Mouse (Mus musculus) limb, embryonic 12.5 days (tissue): ENCODE measurements around the gene Olfr890. TPM values are rescaled to one million over a fixed set of nuclear protein-coding genes. Genes with fewer than 3 reads are reported as not detected.
"Not testable (repeated sequence)": the region's sequence is repeated elsewhere in the genome, so short reads cannot be mapped to it uniquely, and the experiment has no call there.

Experiments used
- ATAC-seq: fragments of 200-750 bp; cut with Nextera tagmentation; 2 replicates; pipeline ENCODE4 v1.8.0; 2017; ENCODE audit warnings: low read depth, moderate TSS enrichment; ENCODE audit not compliant: insufficient number of reproducible peaks, insufficient read depth, low FRiP score, low TSS enrichment
- H3K27ac ChIP-seq: fragments of 300-500 bp; sonication (generic); 2 replicates; pipeline ENCODE4 v1.5.1; 2016; ENCODE audit warnings: mild to moderate bottlenecking, moderate library complexity
- H3K27me3 ChIP-seq: fragments of 300-500 bp; sonication (generic); 2 replicates; pipeline ENCODE4 v1.6.1; 2016; ENCODE audit warnings: mild to moderate bottlenecking, moderate library complexity
- H3K36me3 ChIP-seq: fragments of 300-500 bp; sonication (generic); 2 replicates; pipeline ENCODE4 v1.6.1; 2016; ENCODE audit warnings: mild to moderate bottlenecking, moderate library complexity
- H3K4me1 ChIP-seq: fragments of 300-500 bp; sonication (generic); replicated peaks from 2 replicates; pipeline ENCODE4 v1.6.1; 2016
- H3K4me2 ChIP-seq: fragments of 300-500 bp; sonication (generic); 2 replicates; pipeline ENCODE4 v1.6.1; 2016; ENCODE audit warnings: mild to moderate bottlenecking, moderate library complexity
- H3K4me3 ChIP-seq: fragments of 300-500 bp; sonication (generic); replicated peaks from 2 replicates; pipeline ENCODE4 v1.5.1; 2016; ENCODE audit warnings: mild to moderate bottlenecking
- H3K9ac ChIP-seq: fragments of 300-500 bp; sonication (generic); replicated peaks from 2 replicates; pipeline ENCODE4 v1.6.1; 2016; ENCODE audit warnings: mild to moderate bottlenecking, moderate library complexity
- H3K9me3 ChIP-seq: fragments of 300-500 bp; sonication (generic); 2 replicates; pipeline ENCODE4 v1.6.1; 2016; ENCODE audit warnings: mild to moderate bottlenecking, moderate library complexity
- WGBS: fragments of 180-500 bp; shearing (Covaris S2); methylation state at CpG from one replicate; pipeline ENCODE4 v1.1.7; 2016; 5-methylcytosine and 5-hydroxymethylcytosine counted together
- polyA plus RNA-seq: library from polyadenylated mRNA; unstranded; fragments of >200 nt; fragmentation: Nextera tagmentation; extraction: Ambion mirVana; gene quantifications from 2 replicates; pipeline ENCODE4 v1.2.1, GENCODE M21; 2016

The Olfr890 gene
- not detected in 2 replicates for polyA plus RNA-seq

DNA sequence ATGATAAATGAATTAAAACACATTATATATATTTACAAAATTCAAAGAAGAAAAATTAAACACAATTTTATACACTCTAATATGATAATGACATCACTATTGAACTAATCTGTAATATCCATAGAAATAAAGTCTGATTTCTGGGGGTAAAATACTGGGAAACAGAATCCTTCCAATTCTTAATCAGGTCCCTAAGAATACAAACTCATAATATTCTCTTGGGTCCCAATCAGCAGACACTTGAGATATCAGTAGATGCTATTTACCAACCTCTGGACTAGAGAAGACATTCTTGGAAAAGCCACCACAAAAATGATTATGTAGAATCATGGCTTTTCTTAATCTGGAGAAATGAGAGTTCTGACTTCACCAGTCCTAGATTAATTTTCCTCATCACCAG, at the start of gene Olfr890:
TSS of gene Olfr890 (plus strand) at position 301 of the 400 bp plus-strand sequence.
- H3K9me3 ChIP-seq: no peaks in the 10 kb centered on the region
- H3K4me1 ChIP-seq: no peaks in the 10 kb centered on the region
- H3K4me2 ChIP-seq: no peak within 1 kb of the TSS
- H3K27me3 ChIP-seq: no peaks in the 10 kb centered on the region
- ATAC-seq: no peak
- no peak within 1 kb of the TSS for H3K9ac ChIP-seq
- no peak within 1 kb of the TSS for H3K4me3 ChIP-seq
- H3K36me3 ChIP-seq: no peaks in the 10 kb centered on the region
- no peak within 1 kb of the TSS for H3K27ac ChIP-seq

DNA sequence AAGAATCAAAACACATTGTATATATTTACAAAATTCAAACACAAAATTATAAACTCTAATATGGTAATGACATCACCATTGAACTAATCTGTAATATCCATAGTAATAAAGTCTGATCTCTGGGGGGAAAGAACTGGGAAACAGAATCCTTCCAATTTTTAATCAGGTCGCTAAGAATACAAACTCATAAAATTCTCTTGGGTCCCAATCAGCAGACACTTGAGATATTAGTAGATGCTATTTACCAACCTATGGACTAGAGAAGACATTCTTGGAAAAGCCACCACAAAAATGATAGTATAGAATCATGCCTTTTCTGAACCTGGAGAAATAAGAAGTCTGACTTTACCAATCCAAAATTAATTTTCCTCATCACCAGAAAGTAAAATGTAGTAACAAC, 34.5 kb upstream of the Olfr890 start, which contains the start of gene Olfr888:
TSS of gene Olfr888 (plus strand) at position 301 of the 400 bp plus-strand sequence.
- no peak within 1 kb of the TSS for H3K4me3 ChIP-seq
- H3K9me3 ChIP-seq: no peaks in the 10 kb centered on the region
- no peak for ATAC-seq
- no peaks in the 10 kb centered on the region for H3K4me1 ChIP-seq
- H3K27ac ChIP-seq: no peak within 1 kb of the TSS
- no peak within 1 kb of the TSS for H3K9ac ChIP-seq
- H3K36me3 ChIP-seq: no peaks in the 10 kb centered on the region
- H3K27me3 ChIP-seq: no peaks in the 10 kb centered on the region
- 86% methylated on average over 1 of the region's 1 CpGs for WGBS
- no peak within 1 kb of the TSS for H3K4me2 ChIP-seq

DNA sequence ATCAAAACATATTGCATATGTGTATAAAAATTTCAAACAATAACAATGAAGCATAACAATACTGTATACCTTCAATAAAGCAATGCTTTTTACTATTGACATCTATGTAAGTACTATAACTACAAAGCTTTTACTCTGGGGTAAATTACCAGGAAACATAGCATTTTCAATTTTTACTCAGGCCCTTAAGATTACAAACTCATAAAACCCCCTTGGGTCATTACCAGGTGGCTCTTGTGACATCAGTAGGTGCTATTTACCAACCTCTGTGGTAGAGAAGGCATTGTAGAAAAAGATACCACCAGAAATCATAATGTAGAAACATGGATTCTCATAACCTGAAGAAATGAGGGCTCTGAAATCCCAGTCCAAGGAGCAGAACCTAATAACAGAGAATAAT, 27.4 kb upstream of the Olfr890 start, which contains the start of gene Olfr889:
TSS of gene Olfr889 (plus strand) at position 301 of the 400 bp plus-strand sequence.
- H3K9ac ChIP-seq: no peak within 1 kb of the TSS
- H3K9me3 ChIP-seq: no peaks in the 10 kb centered on the region
- H3K27ac ChIP-seq: no peak within 1 kb of the TSS
- H3K4me1 ChIP-seq: no peaks in the 10 kb centered on the region
- H3K4me3 ChIP-seq: no peak within 1 kb of the TSS
- no peak for ATAC-seq
- H3K27me3 ChIP-seq: no peaks in the 10 kb centered on the region
- H3K4me2 ChIP-seq: no peak within 1 kb of the TSS
- H3K36me3 ChIP-seq: no peaks in the 10 kb centered on the region

DNA sequence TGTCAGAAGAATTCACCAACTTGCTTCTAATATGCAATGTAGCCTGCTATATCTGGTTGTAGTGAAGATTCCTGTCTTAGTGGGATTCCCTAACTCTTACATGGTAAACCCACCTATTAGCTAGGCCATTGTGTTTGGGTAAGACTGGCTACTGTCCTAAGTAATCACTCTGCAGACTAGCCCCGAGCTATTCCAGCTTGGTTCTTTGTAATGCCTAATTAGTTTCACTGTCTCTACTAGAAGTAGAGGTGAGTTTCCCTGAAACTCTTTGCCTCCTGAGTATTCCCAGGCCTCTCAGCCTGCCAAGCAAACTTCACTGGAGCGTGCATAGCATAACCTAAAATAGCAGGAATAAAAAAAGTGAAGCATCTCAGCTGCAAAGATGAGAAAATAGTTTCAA, 26.0 kb downstream of the Olfr890 start:
- not testable (repeated sequence) for H3K4me3 ChIP-seq, H3K4me1 ChIP-seq
- WGBS: 50% methylated on average over 2 of the region's 2 CpGs

DNA sequence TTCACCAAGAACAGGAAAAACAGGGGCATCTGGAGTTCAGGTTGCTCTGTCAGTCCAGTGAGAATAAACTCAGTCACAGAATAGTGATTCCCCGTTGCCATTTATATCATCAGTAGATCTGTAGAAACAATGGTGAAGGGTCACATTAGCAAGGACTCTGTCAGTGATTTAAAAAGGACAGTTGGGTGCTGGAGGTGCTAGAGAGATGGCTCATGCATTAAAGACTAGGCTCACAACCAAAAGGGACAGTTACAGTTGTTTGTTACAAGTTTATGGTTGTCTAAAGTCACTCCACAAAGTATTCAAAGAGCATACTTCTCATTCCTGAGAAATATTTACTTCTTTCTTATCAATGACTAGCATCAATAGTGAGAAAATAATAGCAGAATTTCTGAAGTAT, 38.4 kb downstream of the Olfr890 start, which contains the start of gene Olfr891:
TSS of gene Olfr891 (minus strand) at position 101 of the 400 bp plus-strand sequence.
- Histone ChIP-seq H3K9me3 (peaks cover 18% of the 10 kb centered on the region), H3K27me3 (no peaks in the 10 kb centered on the region), H3K4me3 (no peak within 1 kb of the TSS), H3K4me1 (no peaks in the 10 kb centered on the region), H3K9ac (no peak within 1 kb of the TSS), H3K4me2 (no peak within 1 kb of the TSS), H3K27ac (no peak within 1 kb of the TSS), H3K36me3 (no peaks in the 10 kb centered on the region)
- WGBS: 77% methylated on average over 1 of the region's 1 CpGs
- no peak for ATAC-seq

More for the DNA sequence above, 26.0 kb downstream of the Olfr890 start:
- not testable (repeated sequence) for H3K27ac ChIP-seq, H3K9ac ChIP-seq, ATAC-seq, H3K36me3 ChIP-seq, H3K27me3 ChIP-seq, H3K4me2 ChIP-seq, H3K9me3 ChIP-seq

Other genes with a start within 250 kb of the Olfr890 start
- gene Olfr145, start 245.8 kb upstream of the Olfr890 start, polyA plus RNA-seq: not detected in 2 replicates
- not detected in 2 replicates for gene Olfr878, start 224.7 kb upstream of the Olfr890 start, polyA plus RNA-seq
- not detected in 2 replicates for gene Olfr881, start 150.7 kb upstream of the Olfr890 start, polyA plus RNA-seq
- not detected in 2 replicates for gene Olfr883, start 116.7 kb upstream of the Olfr890 start, polyA plus RNA-seq
- not detected in 2 replicates for gene Olfr884, start 96.0 kb upstream of the Olfr890 start, polyA plus RNA-seq
- not detected in 2 replicates for gene Olfr885, start 81.2 kb upstream of the Olfr890 start, polyA plus RNA-seq
- gene Olfr887, start 58.4 kb upstream of the Olfr890 start, polyA plus RNA-seq: not detected in 2 replicates
- not detected in 2 replicates for gene Olfr888, start 34.4 kb upstream of the Olfr890 start, polyA plus RNA-seq
- 0.04 TPM in 1 of 2 replicates, not detected in the other for gene Olfr889, start 27.3 kb upstream of the Olfr890 start, polyA plus RNA-seq
- gene Olfr891, start 38.3 kb downstream of the Olfr890 start, polyA plus RNA-seq: not detected in 2 replicates
- gene Olfr893, start 65.8 kb downstream of the Olfr890 start, polyA plus RNA-seq: not detected in 2 replicates
- gene Olfr894, start 75.5 kb downstream of the Olfr890 start, polyA plus RNA-seq: not detected in 2 replicates
- not detected in 2 replicates for gene Olfr143, start 110.3 kb downstream of the Olfr890 start, polyA plus RNA-seq
- gene Olfr895, start 125.3 kb downstream of the Olfr890 start, polyA plus RNA-seq: not detected in 2 replicates
- gene Olfr896-ps1, start 148.6 kb downstream of the Olfr890 start, polyA plus RNA-seq: not detected in 2 replicates
- gene Olfr25, start 186.5 kb downstream of the Olfr890 start, polyA plus RNA-seq: not detected in 2 replicates
- not detected in 2 replicates for gene Olfr898, start 205.9 kb downstream of the Olfr890 start, polyA plus RNA-seq
- not detected in 2 replicates for gene Olfr250, start 224.4 kb downstream of the Olfr890 start, polyA plus RNA-seq
- gene Olfr251, start 234.6 kb downstream of the Olfr890 start, polyA plus RNA-seq: not detected in 2 replicates